Mouse (Mus musculus) hindbrain, embryonic 10.5 days (tissue): Measurements from ENCODE around the gene Ubap2l. TPM values are rescaled to one million over a fixed set of nuclear protein-coding genes. Genes with fewer than 3 reads are reported as not detected.

ENCODE experiments used
- DNase-seq: peaks from one replicate; pipeline ENCODE4 v3.0.0-alpha.2; 2017; ENCODE audit warnings: low spot score
- H3K27ac ChIP-seq: fragments of 300-500 bp; sonication (generic); 2 replicates; pipeline ENCODE4 v1.5.1; 2016; ENCODE audit warnings: mild to moderate bottlenecking, moderate library complexity
- H3K27me3 ChIP-seq: fragments of 300-500 bp; sonication (generic); 2 replicates; pipeline ENCODE4 v1.6.1; 2016; ENCODE audit warnings: mild to moderate bottlenecking; ENCODE audit not compliant: poor library complexity, insufficient read depth, severe bottlenecking
- H3K36me3 ChIP-seq: fragments of 300-500 bp; sonication (generic); 2 replicates; pipeline ENCODE4 v1.6.1; 2016; ENCODE audit warnings: mild to moderate bottlenecking, moderate library complexity
- H3K4me1 ChIP-seq: fragments of 300-500 bp; sonication (generic); replicated peaks from 2 replicates; pipeline ENCODE4 v1.6.1; 2016; ENCODE audit warnings: mild to moderate bottlenecking
- H3K4me3 ChIP-seq: fragments of 300-500 bp; sonication (generic); 2 replicates; pipeline ENCODE4 v1.5.1; 2016; ENCODE audit warnings: mild to moderate bottlenecking, moderate library complexity
- H3K9me3 ChIP-seq: fragments of 300-500 bp; sonication (generic); 2 replicates; pipeline ENCODE4 v1.6.1; 2016; ENCODE audit warnings: mild to moderate bottlenecking, moderate library complexity
- WGBS: fragments of 180-500 bp; shearing (Covaris S2); methylation state at CpG from one replicate; pipeline ENCODE4 v1.1.7; 2016; 5-methylcytosine and 5-hydroxymethylcytosine counted together
- polyA plus RNA-seq: library from polyadenylated mRNA; unstranded; fragments of >200 nt; fragmentation: Nextera tagmentation; extraction: Ambion mirVana; gene quantifications from 2 replicates; pipeline ENCODE4 v1.2.1, GENCODE M21; 2016

Gene Ubap2l
- polyA plus RNA-seq, 1 experiment from 2014 or later, result 208 TPM

DNA sequence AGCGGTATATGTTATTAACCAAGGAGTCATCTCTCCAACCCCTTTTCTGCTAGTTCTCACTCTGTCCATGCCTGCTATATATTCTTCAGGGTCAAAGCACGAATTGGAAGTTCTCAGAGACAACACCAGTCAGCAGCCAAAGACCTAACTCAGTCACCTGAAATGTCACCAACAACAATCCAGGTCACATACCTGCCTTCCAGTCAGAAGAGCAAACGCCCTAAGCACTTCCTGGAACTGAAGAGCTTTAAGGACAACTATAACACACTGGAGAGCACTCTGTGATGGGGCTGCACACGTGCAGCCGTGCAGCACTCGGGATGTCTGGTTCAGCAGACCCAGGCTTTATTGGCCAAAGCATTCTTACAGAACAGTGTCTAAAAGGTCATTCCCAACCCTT, 9.1 kb upstream of the Ubap2l start:
- DNase-seq, result no peak
- no peaks in the 10 kb centered on the region for H3K27me3 ChIP-seq
- no peaks in the 10 kb centered on the region for H3K9me3 ChIP-seq
- no peak overlapping the region for H3K27ac ChIP-seq
- no peak overlapping the region for H3K4me3 ChIP-seq
- no peaks in the 10 kb centered on the region for H3K4me1 ChIP-seq
- 94% methylated on average over 6 of the region's 6 CpGs for WGBS
- peaks cover 94% of the 10 kb centered on the region for H3K36me3 ChIP-seq

DNA sequence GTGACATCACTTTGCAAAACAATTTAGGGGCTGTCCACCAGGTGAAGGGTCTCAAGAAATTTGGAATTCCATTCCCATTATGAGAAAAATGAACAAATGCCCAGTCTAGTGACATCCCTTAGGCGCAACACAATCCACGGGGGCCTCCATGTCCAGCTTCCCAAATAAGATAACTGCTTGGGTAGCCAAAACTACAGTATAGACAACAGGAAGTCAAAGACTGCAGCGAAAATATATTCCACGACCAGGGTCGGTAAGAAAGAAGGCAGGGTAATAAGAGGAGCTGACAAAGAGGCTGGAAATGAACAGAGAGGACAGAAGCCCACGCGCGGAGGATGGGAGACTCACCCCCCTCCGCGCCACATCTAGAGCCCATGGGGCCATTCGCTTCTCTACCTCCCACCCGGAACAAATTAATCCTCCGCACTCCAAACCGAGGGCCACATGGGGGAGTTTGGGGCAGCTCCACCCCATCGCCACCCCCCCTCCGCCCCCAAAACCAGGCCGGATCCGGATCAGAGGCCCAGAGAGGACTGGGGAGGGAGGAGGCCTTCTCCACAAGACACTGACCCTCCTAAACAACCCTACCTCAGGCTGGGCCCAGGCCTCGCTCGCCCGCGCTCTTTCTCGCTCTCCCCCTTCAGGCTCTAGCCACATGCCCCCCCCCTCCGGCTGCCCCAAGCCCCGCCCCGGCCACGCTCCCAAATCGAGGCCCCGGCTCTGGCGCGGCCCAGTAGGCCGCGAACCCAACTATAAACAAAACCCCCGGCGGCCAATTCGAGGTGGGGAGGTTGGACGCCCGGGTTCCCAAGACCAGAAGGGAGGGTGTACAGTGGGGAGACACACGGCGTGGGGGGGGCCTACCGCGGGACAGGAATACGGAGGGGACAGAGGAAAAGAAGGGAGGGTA, 732 bp downstream of the Ubap2l start, which contains the start of gene 4933434E20Rik:
TSS of gene 4933434E20Rik (plus strand) at position 196 of the 910 bp plus-strand sequence.
- Histone ChIP-seq H3K4me3 (peak within 1 kb of the TSS; percentile 95), H3K9me3 (no peaks in the 10 kb centered on the region), H3K27me3 (no peaks in the 10 kb centered on the region), H3K4me1 (peaks cover 32% of the 10 kb centered on the region), H3K36me3 (peaks cover 39% of the 10 kb centered on the region), H3K27ac (peak within 1 kb of the TSS; percentile 98)
- DNase-seq, result peak; percentile 71
- WGBS, result under 1% methylated on average over 43 of the region's 43 CpGs

DNA sequence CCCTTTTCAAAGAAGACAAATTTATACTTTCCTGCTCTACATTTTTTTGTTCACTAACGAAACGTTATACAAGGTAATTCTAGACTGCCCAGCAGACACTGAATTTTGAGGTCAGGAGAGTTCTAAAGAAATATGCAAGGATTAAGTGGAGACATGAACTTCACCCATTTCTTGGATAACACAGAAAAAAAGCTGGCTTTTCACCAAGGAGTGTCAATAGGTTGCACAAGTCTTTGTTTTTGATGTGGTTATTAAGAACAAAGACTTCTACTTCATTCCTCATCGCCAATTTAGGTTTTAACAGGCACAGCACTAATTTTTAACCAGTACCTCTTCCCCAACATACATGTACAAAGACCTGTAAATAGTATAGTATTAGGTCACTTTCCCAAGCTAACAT, 2.7 kb downstream of the Ubap2l start:
- no peak for DNase-seq
- no peak overlapping the region for H3K4me3 ChIP-seq
- no peak overlapping the region for H3K27ac ChIP-seq
- H3K9me3 ChIP-seq, result no peaks in the 10 kb centered on the region
- no peaks in the 10 kb centered on the region for H3K27me3 ChIP-seq
- peaks cover 25% of the 10 kb centered on the region for H3K4me1 ChIP-seq
- 78% methylated on average over 3 of the region's 3 CpGs for WGBS
- peaks cover 39% of the 10 kb centered on the region for H3K36me3 ChIP-seq

DNA sequence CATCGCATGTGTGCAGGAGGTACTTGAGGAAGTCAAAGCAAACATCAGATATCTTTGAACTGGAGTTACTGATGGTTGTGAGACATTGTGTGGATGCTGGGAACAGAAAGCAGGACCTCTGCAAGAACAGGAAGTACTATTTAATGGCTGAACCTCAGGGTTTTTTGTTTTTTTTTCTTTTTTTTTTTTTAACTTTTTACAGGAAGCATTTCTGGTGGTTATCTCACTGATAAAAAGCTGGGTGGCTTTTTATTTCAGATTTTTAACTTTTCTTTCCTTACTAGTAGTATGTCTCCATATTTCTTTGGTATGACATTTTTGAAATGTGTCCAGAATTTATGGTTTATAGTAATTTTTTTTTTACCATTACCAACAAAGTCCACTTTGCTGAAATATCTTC, 16.2 kb downstream of the Ubap2l start:
- Histone ChIP-seq H3K36me3 (peaks cover 99% of the 10 kb centered on the region), H3K4me1 (no peaks in the 10 kb centered on the region), H3K27ac (no peak overlapping the region), H3K27me3 (no peaks in the 10 kb centered on the region), H3K4me3 (no peak overlapping the region), H3K9me3 (no peaks in the 10 kb centered on the region)
- DNase-seq, result no peak
- 98% methylated on average over 1 of the region's 1 CpGs for WGBS

DNA sequence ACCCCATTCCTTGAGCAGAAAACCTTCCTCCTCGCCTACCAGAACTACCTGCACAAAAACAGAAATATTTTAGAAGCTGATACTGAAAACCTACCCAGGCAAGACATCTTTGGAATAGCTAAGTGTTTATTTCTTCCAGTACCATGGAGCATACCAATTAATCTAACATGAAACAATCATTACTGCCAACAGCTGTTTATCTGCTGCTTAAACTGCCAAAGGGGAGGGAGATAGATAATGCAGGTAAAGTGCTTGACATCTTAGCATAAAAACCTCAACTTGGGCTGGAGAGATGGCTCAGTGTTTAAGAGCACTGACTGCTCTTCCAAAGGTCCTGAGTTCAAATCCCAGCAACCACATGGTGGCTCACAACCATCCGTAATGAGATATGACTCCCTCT, 17.8 kb downstream of the Ubap2l start:
- Histone ChIP-seq H3K4me3 (no peak overlapping the region), H3K36me3 (peaks cover 99% of the 10 kb centered on the region), H3K27me3 (no peaks in the 10 kb centered on the region), H3K9me3 (no peaks in the 10 kb centered on the region), H3K4me1 (no peaks in the 10 kb centered on the region), H3K27ac (no peak overlapping the region)
- DNase-seq, result no peak
- WGBS, result 88% methylated on average over 2 of the region's 2 CpGs

DNA sequence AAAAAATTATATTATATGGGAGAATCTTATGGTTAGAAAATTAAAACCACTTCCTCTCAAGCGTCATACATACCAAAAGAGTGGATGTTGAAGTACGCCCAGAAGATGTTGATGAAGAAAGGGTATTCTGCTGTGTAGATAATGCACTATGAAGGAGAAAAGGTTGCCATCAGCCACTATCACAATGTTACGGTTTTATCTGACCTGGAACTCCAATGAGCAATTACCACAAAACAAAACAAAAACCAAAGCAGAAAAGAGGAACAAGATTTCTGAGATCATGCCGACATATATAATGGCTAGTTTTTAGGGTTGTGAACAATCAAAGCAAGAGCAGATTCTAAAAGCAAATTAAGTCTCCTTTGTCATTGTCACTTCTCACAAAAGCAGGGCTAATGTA, 35.8 kb downstream of the Ubap2l start:
- 95% methylated on average over 4 of the region's 4 CpGs for WGBS
- H3K36me3 ChIP-seq, result peaks cover 100% of the 10 kb centered on the region

DNA sequence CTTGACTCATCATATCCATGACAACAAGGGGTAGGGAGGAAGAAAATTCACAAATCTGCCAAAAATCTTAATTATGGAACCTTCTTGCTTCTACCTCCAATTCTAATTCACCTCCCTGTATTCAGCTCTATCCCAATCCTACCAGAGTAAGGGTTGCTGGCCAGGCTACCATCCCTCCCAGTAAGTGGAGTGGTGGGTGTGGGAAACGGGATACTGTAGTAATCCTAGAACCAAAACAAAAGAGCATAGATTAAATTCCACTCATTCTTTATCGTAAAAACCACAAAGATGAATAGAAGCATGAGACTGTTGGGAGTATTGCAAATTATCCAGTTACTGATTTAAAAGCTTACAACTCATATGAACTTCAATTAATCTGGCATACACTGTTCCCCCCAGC, 42.1 kb downstream of the Ubap2l start:
- DNase-seq, result no peak

More for the DNA sequence above, 35.8 kb downstream of the Ubap2l start:
- Histone ChIP-seq H3K9me3 (no peaks in the 10 kb centered on the region), H3K4me3 (no peak overlapping the region), H3K27ac (no peak overlapping the region), H3K27me3 (no peaks in the 10 kb centered on the region), H3K4me1 (no peaks in the 10 kb centered on the region)
- no peak for DNase-seq

DNA sequence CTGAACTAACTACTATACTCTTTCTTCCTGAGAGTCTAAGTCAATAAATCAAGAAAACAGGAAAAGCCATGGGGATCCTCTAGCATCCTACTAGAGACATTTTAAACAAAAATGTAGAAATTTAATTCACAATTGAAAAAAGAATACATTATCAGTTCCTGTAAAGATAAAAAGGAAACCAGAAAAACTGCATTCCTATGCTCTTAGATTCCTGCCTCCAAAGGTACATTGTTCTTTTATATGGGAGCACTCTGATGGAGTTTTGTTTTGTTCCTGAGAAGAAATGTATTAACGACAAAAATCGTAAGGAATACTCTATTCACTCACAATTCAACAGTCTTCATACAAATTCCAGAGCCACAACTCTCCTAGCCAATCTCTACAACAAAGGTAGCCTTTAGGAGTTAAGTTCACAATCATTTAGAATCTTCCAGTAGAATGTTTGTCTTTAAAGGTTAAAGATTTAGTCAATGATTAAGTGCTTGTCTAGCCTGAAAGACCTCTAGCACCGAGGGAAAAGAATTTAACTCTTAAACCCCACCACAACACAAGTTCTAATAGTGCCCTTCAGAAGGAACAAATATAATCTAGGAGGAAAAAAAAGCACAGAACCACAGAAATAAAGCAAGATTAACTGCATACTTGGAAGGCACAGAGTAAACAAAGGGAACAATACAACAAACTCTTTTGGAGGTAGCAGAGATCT, 48.2 kb downstream of the Ubap2l start:
- DNase-seq, result no peak
- Histone ChIP-seq H3K27me3 (no peaks in the 10 kb centered on the region), H3K36me3 (peaks cover 94% of the 10 kb centered on the region), H3K27ac (no peak overlapping the region), H3K4me1 (peaks cover 4% of the 10 kb centered on the region), H3K4me3 (no peak overlapping the region), H3K9me3 (no peaks in the 10 kb centered on the region)
- 92% methylated on average over 3 of the region's 3 CpGs for WGBS

More for the DNA sequence above, 42.1 kb downstream of the Ubap2l start:
- Histone ChIP-seq H3K9me3 (no peaks in the 10 kb centered on the region), H3K36me3 (peaks cover 100% of the 10 kb centered on the region), H3K4me1 (no peaks in the 10 kb centered on the region), H3K27ac (no peak overlapping the region), H3K27me3 (no peaks in the 10 kb centered on the region), H3K4me3 (no peak overlapping the region)
- WGBS, result 92% methylated on average over 2 of the region's 2 CpGs

DNA sequence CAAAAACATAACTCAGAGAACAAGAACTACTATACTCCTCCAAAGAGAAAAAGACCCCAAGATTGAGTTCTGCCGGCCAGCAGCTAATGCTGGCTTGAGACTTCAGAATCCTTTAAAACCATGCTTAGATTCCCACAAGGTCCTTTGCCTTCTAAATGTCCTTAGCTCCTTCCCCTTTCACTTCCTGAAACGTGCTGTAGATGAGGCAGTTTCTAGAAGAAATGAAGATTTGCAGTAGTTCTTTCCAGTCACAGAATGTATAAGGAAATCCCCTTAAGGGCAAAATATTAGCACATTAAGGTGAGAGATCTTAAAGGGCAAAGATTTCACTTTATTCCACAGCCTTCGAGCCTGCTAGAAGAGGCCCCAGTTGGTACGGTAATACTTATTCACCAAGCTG, 52.6 kb downstream of the Ubap2l start:
- Histone ChIP-seq H3K27ac (no peak overlapping the region), H3K27me3 (no peaks in the 10 kb centered on the region), H3K36me3 (peaks cover 70% of the 10 kb centered on the region), H3K9me3 (no peaks in the 10 kb centered on the region), H3K4me1 (peaks cover 21% of the 10 kb centered on the region), H3K4me3 (0 out of 2 replicates have a peak overlapping the region, but pooled peaks have one; percentile 83)
- 90% methylated on average over 4 of the region's 4 CpGs for WGBS
- no peak for DNase-seq

DNA sequence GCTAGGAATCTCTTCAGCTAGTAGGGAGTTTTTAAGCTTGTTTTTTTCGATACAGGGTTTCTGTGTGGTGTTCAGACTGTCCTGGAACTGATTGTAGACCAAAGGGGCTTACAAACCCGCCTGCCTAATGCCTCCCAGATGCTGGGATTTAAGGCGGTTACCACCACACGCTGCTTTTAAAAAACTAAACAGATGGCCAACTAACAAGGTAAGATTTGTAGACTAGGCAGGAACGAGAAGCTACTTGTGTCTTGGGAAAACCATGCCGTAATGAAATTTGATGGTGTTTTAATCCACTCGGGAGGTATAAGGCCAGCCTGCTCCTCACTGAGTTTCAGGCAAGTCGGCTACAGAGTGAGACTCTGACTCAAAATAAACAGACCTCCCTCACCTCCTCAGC, 53.3 kb downstream of the Ubap2l start:
- Histone ChIP-seq H3K4me3 (peak overlapping the region; percentile 83), H3K4me1 (peaks cover 21% of the 10 kb centered on the region), H3K9me3 (no peaks in the 10 kb centered on the region), H3K27ac (peak overlapping the region; percentile 92), H3K36me3 (peaks cover 70% of the 10 kb centered on the region), H3K27me3 (no peaks in the 10 kb centered on the region)
- 22% methylated on average over 8 of the region's 8 CpGs for WGBS
- peak; percentile 34 for DNase-seq

DNA sequence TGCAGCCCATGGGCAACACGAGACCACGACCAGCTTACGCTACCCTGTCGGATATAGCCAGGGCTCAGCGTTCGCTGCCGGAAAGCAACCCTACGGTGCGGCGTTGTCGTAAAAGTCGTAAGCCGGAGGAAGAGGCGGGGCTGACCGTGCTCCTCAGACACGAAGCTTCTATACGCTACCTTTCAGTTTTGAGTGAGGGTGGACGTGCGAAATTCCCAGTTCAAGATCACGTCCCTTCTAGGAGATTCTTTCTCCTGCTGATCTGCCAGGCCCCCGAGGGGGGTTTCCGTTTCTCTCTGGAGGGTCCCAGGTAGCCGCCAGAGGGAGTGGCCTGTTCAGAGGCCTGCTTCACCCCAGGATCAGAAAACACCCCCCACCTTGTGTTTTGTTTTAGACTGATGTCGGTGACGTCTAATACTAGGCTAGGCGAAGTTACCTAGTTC, 53.8 kb downstream of the Ubap2l start, which contains the start of gene Hax1:
TSS of gene Hax1 (minus strand) at position 169 of the 443 bp plus-strand sequence.
- DNase-seq, result peak; percentile 96
- no peaks in the 10 kb centered on the region for H3K9me3 ChIP-seq
- peaks cover 21% of the 10 kb centered on the region for H3K4me1 ChIP-seq
- WGBS, result under 1% methylated on average over 26 of the region's 26 CpGs
- peaks cover 70% of the 10 kb centered on the region for H3K36me3 ChIP-seq
- H3K27ac ChIP-seq, result peak within 1 kb of the TSS; percentile 92
- no peaks in the 10 kb centered on the region for H3K27me3 ChIP-seq
- peak within 1 kb of the TSS; percentile 83 for H3K4me3 ChIP-seq

DNA sequence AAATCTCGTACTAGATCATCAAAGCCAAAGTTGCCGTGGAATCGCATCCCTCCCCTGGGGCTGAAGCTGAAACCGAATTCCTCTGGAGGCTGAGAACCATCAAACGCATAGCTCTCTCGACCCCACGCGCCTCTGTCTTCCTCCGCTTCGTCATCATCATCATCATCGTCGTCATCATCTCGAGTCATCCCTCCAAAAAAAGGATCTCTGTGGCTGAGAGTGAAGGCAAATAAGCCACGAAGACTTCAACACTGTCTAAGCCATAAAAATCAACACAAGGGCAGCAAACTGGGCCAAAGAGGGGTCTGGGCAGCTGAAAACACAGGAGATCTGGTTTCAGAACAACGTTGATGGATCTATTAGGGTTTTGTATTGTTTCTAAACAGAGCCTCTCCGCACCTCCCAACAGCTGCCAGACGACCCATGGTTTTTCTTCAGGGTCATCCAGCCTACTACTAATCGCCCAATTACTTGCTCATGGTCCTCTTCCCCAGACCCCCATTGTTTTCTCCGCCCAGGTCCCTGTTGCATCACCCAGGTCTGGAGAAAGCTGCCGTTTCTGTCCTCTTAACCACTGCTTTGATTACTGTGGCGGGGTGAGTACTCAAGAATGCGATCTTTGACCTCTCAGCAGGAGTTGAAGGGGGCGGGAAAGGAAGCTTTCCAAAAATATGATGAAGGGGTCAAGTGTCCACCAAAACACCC, 54.5 kb downstream of the Ubap2l start:
- H3K36me3 ChIP-seq, result peaks cover 68% of the 10 kb centered on the region
- H3K9me3 ChIP-seq, result no peaks in the 10 kb centered on the region
- no peaks in the 10 kb centered on the region for H3K27me3 ChIP-seq
- WGBS, result 17% methylated on average over 23 of the region's 23 CpGs
- peaks cover 21% of the 10 kb centered on the region for H3K4me1 ChIP-seq
- peak; percentile 70 for DNase-seq
- H3K4me3 ChIP-seq, result peak overlapping the region; percentile 83
- peak overlapping the region; percentile 92 for H3K27ac ChIP-seq
